Mouse (Mus musculus) A20 (cell line): ENCODE measurements around the gene H2afy.
"Not testable (repeated sequence)": the region's sequence is repeated elsewhere in the genome, so short reads cannot be mapped to it uniquely, and the experiment has no call there.

Source experiments
- DNase-seq: peaks from one replicate; pipeline ENCODE4 v3.0.0-alpha.2; 2011; ENCODE audit warnings: low read depth, low spot score

The H2afy gene

DNA sequence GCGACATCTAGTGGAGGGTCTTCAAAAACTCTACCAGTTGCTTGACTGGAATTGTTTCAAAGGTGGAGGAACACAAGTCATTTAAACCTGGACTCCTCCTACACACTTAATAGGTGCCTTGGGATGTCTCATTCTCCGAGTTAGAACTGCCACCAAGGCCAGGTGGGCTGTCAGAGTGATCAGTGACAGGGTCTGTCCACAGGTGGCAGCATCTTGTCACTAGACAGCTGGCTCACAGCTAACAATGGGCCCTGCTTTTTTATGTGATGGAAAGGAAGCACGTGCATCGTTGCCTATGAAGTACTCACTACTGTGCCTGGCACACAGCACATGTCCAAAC lies 63.9 kb downstream of the H2afy start:
- DNase-seq: peak; percentile 12

DNA sequence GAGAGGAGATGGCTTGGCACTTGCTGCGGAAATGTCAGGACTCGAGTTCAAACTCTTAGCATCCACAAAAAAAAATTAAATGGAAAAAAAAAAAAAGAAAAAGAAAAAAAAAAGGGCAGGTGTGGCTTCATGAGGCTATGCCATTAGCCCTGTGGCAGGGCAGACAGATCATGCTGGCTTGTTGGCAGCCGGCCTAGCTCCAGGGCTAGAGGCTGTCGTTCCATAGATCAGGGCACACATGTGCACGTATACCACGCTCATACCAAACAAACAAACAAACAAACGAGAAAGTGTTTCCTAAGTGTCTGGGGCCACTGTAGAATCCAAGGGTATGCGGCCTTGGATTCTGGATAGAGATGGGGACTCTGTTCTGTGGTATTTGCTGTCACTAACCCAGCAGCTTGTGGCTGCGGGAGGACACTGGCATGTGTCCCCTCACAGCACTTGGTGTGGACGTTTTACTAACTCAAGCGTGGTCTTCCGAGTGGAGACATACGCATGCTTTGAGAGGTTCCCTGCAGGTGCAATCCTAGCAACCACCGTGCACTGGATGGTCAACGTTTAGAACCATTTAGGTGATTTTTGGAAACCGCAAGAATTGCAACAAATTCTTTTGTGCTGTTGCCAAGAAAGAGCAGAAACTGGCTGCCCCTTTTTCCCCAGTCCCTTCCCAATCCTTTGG lies 64.4 kb downstream of the H2afy start:
- no peak for DNase-seq

DNA sequence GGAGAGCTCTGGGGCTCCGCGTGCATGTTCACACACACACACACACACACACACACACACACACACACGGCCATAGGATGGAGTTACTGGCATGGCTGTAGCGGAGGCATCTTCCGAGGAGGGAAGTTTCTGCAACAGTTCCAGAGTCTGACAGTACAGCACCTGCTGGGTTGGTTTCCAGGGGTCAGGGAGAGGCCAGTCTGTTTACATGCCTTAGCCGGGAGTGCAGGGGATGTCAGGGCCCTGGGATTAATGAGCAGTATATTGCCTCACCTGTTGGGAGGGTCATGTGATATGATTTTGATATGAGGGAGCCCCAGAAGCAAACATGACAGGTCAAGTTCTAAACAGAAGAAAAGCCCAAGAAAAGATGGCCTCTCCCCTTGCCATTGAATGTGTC lies 66.5 kb downstream of the H2afy start:
- DNase-seq: no peak

DNA sequence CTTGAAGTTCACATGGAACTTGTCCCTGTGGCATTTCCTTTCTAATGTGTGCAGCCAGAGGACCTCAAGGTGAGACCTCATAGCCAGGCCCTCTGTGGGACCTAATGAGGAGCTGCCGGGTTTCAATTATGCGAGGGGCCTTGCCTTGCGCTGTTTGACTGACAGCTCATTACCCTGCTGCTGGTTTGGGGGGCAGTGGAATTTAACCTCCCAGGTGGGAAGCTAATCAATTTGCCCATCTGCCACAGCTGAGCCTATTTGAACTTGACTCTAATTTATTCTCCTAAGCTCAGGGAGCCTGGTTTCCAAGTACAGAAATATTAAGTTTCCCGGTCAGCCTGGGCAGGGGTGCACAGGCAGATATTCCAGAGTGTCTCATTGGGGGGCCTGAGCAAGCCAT lies 67.6 kb downstream of the H2afy start:
- no peak for DNase-seq

DNA sequence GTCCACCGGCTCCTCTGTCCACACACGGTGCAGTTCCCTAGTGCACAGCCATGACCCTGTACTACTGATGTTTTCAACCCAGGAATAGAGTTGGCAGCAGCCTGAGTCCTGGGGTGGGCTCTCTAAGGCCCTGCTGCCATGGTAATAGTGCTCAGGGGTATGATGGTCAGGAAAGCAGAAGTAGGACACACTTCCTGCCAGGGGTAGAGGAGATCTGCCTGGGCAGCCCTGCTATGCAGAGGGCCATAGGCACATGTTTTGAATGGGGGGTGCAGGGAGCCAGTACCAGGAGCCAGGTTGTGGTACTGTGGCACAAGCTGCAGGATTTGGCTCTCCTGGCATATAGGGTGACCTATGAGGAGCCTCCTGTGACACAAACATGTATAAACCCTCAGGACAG lies 69.3 kb downstream of the H2afy start:
- DNase-seq: no peak

DNA sequence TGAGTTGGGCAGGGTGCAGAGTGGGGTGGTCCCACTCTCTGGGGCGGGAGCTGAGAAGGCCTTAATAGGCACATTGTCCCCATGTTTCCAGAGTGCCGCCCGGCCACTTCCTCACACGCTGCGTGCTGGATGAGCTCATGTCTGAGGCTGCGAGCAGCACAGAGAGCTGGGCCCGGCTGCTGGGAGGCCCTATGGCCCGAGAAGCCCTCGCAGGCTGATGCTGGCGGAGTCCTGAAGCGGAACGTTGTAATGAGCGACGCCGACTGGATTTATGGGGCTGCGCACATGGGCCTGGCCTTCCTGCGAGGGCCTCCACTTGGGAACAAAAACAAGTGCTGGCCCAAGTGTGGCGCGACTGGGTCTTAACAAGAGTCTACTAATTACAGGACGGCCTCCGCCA lies 70.0 kb downstream of the H2afy start:
- no peak for DNase-seq

DNA sequence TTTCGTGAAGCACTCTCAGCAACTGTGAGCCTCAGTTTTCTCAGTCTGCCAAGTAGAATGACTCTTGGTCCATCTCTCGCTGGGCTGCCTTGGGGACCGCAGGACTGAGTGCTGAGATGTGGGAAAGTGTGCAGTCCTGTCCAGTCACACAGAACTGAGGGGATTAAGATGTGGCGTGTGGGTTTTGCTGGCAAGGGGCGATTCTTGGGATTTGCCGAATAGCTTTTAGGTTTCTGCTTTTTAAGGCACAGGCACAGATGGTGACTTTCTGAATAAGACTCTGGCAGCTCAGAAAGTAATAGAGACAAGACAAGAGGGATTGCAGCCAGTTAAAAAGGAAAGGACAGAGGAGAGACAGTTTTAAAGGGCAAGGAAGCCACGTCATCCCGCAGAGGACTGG lies 78.4 kb downstream of the H2afy start:
- no peak for DNase-seq

DNA sequence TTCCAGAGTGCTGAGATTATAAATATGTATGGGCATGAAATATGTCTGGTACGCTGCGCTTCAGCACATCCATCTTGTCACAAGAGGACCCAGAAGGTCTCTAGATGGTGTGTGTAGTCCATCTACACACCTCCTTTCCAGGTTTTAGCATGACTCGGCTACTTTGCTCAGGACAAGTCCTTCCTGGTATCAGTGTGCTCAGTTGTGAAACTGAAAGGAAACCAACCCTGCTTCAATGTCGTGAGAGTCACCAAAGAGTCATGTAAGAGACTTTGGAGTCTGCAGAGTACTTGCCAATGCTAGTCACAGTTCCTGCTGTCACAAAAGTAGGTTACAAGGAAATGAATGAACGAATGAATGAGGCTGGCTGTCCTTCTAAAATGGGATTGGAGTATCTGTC lies 80.4 kb downstream of the H2afy start:
- DNase-seq: no peak

DNA sequence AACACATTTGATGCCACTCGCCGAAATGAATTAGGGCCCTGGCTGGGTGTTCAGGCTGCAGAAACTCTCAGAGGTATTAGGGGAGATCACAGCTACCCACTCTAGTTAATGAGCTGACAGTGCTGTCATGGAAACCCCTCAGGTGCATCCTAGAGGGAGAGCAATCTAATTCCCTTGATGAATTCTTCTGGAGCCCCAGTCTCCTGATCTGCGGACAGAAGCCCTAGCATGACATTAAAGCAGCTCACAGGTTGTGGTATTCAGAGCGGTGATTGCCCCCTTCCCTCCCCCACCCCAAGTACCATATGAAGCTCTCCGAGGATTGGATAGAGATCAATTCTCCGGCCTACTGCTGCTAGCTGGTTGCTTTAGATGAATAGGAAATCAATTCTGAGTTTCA lies 82.1 kb downstream of the H2afy start:
- DNase-seq: no peak

DNA sequence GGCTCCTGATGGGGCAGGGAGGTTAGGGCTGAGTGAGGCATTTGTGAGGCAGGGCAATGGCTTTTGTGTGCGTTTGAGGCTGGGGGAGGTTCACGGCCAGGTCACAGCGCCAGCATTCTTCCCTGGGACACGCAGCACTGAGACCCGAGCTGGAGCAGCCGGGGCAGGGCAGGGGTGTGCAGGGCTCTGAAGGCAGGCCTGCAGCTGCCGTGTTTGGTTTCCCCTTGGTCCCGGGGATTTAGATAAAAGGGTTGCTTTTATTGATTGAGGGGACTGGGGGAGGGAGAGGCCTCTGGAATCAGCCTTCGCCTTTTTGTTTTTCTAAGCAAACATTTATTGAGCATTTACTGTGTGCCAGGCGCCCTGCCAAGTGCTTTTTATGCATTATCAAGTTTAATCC lies 83.4 kb downstream of the H2afy start:
- DNase-seq: no peak

DNA sequence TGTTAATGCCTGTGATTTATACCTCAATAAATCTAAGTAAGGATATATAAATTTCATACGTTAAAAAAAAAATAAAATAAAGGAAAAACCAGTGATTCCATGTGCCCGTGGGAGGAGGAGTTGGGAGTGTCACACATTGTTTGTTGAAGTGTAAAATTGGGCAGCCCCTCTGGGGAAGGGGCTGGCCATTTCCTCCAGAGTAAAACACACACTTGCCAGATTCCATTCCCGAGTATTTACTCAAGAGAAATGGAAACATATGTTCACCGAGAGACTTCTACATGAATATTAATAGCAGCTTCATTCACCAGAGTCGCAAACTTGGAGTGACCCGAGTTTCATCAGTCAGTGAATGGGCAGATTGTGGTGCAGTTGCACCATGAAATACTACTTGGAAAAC lies 85.9 kb downstream of the H2afy start:
- DNase-seq: no peak

DNA sequence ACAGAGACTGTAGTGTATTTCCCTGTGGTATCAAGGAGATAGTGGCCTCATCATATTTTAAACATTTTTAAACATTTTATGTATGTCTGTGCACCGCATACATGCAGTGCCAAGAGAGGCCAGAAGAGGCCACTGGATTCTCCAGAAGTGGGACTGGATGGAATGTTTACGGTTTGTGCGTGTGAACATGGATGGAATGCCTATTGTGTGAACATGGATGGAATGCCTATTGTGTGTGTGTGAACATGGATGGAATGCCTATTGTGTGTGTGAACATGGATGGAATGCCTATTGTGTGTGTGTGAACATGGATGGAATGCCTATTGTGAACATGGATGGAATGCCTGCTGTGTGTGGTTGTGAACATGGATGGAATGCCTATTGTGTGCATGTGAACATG lies 93.9 kb downstream of the H2afy start:
- no peak for DNase-seq

DNA sequence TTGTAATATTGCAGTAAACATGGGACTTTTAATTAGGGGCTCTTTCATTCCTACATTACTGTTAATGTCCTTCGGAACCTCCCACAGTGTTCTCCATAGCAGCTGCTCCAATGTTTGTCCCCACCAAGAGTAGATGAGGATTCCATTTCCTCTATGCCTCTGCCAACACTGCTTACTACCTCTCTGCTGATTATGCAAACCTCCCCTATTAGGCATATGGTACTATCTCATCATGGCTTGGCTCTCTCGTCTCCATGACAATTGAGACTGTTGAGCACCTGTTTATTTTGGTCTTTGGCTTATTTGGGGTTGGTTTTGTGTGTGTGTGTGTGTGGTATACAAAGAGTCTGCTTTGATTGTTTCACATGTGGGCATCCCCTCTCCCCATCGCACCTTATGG lies 95.5 kb downstream of the H2afy start:
- DNase-seq: no peak

DNA sequence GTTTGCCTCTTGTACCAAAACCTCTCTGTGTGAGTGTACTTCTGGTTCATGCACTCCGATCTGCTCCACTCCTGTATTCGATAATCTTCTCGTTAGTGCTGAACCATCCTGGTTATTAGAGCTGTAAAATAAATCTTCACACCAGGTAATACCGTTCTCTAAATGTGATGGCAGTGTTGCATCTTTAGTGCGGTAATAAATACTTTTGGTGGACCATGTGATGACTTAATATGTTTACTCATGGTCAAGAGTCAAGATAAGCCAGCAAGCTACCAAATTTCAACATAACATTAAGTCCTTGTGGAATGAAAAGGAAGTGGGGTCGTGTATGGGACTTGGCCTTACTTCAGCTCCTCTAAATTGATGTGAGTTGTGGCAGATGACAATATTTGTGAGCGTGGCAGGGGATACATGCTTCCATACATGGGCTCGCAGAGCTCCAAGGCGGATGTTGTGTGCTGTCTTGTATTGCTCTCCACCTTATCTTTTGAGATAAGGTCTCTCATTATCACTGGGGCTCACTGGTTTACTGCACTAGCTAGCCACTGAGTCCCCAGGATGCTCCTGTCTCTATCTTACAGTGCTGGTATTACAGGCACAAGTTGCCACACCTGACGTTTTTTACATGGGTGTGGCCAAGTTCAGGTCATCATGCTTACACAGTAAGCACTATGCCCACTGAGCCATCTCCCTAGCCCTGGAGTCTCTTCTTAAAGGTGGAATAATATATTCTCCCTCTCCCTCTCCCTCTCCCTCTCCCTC lies 96.4 kb downstream of the H2afy start:
- no peak for DNase-seq

DNA sequence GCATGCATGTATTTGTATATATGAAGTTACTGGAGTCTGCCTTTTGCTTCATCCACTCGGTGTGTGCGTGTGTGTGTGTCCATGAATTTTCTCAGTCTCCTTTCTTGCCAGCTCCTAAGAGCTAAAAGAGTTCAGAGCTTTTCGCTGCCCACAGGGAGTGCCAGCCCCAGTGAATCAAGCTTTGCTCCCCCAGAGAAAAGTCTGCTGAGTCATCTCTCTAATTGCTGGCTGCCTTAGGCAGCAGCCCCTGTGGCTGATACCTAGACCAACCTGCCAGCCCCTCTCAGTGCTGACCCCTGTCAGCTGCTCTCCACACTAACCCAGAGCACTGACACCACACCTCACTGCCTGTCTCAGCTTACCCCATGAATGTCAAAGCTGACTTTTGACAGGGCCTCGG lies 107.2 kb downstream of the H2afy start:
- no peak for DNase-seq

DNA sequence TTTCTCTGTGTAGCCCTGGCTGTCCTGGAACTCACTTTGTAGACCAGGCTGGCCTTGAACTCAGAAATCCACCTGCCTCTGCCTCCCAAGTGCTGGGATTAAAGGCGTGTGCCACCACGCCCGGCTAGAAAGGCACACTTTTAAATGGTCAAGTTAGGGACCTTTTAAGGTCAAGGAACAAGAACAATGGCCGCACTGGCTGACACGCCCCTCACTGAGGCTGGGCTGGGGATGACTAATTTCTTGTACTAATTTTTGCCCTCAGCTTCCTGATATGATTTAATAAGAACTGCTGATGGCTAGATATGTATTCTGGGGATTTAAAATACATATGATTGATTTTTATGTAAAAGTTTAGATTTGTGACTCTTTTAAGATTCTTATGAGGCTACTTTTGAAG lies 108.2 kb downstream of the H2afy start:
- not testable (repeated sequence) for DNase-seq

DNA sequence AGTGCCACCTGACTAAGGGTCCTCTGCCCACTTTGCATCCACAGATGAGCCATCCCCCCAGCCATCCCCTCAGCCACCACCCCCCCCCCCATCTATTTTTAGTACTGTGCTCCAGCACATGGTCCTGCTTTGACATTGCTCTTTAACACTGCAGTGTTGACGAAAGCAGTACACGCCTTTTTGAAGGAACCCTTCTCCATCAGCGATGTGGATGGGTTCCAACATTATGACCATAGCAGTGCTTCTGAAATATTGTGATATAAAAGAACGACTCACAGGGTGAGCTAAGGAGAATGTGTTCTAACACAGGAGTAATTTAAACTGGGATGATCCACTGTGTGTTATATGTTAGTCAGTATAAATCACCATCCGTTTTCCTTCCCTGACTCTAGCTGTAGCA lies 109.5 kb downstream of the H2afy start:
- DNase-seq: no peak

DNA sequence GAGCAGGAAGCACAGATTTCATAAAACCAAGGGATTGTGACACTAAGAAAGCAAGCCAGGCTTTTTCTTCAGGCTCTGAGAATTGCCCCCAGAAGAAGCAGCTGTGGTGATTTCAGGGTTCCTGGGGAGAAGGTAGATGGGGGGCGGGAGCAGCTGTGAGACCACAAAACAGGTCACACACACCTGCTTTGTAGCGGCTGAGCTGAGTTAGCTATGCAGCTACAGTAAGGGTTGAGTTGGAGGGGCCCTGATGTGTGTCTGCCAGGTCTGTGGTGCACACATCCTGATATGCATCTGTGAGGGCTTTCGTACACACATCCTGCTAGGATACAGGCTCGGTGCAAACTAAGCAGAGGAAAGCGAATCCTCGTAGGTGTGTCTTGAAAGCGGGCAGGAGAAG lies 110.1 kb downstream of the H2afy start:
- DNase-seq: no peak

DNA sequence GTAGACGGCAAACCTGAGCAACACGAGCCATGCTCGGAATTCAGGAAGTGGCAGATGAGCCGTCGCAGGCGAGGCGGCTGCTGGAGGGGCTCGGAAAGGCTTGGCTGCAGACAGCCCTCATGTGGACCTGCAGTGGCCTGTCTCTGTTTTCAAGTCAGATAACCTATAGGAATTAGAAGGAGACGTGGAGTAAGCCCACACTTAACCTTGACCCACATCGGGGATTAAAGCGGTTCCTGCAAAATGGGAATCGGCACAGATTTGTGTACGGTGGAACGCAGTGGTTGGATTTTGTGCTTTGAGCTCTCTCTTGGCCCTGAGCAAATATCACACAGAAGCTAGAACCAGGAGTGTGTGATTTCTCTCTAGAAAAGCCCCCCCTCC lies 111.1 kb downstream of the H2afy start:
- DNase-seq: no peak

DNA sequence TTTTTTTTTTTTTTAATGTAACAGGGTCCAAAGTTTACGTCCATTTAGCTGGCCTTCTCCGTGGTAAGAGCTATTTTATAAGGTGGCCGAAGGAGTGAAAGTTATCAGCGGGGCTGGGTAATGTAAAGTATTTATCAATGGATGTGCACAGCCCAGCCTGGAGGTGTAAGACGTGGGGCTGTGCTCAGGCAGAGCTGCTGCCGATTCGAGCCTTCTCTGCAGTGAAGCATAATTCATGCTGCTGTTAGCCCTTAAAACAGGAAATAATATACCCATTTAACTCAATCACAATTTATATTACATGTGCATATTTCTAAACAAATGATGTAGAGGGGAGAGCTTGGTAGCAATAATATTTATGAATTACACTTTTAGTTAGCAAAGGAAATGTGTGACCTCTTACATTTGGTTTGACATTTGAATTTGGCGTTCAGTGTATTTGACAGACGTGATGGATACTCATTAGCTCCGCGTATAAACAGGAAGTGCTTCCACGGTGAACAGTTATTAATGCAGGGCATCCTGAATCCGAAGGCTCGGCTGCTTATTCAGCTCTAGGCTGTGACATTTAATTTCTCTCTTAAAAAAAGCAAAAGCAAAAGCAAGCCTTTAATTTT lies 111.6 kb downstream of the H2afy start:
- DNase-seq: no peak
